Mouse (Mus musculus): ENCODE measurements at regions not wholly inside any gene's neighbourhood (a gene's known extent, or its start where the extent isn't known, plus 50 kb on each side); places are given as distances from the start of the nearest gene placed in this dataset.

GRCm38 (mm10) chr4:31760116-31760515, 203.8 kb upstream of the Map3k7 start:
- no peaks in the 10 kb centered on the region for H3K27me3 ChIP-seq (ENCODE audit: control insufficient read depth, insufficient read depth, low read length)
- no peak overlapping the region for H3K4me3 ChIP-seq (ENCODE audit: insufficient read depth in 1 of 2, low read depth in 2 of 2, low read length in 2 of 2)
- no peaks in the 10 kb centered on the region for H3K36me3 ChIP-seq (replicated peaks; ENCODE audit: control insufficient read depth, insufficient read depth, low read depth)
- no peak overlapping the region for H3K27ac ChIP-seq
- WGBS (ENCODE audit: insufficient replicate concordance), result 42% methylated on average over 4 of the region's 4 CpGs
- no peak overlapping the region for H3K4me2 ChIP-seq (ENCODE audit: low read depth)
- no peak for DNase-seq (ENCODE audit: low read depth in 3 of 3, low spot score in 3 of 3)
- no peaks in the 10 kb centered on the region for H3K4me1 ChIP-seq (replicated peaks; ENCODE audit: control insufficient read depth in 2 of 2, insufficient read depth in 2 of 2, low read length in 1 of 2)
- no peak for ATAC-seq (ENCODE audit: insufficient read depth)
- no peak overlapping the region for H3K9ac ChIP-seq (replicated peaks)
- no peak for TF ChIP-seq EP300 (IDR thresholded peaks at IDR 0.05; ENCODE audit: low read depth)
- TF ChIP-seq CTCF (IDR thresholded peaks at IDR 0.05; ENCODE audit: low read depth), result no peak
- H3K9me3 ChIP-seq (ENCODE audit: control insufficient read depth, low read length), result no peaks in the 10 kb centered on the region

- no peak overlapping the region for H3K9ac ChIP-seq (replicated peaks)
- 43% methylated on average over 7 of the region's 7 CpGs for WGBS (ENCODE audit: insufficient replicate concordance)
- no peak for TF ChIP-seq CTCF (IDR thresholded peaks at IDR 0.05; ENCODE audit: low read depth)
- no peak for TF ChIP-seq EP300 (IDR thresholded peaks at IDR 0.05; ENCODE audit: low read depth)
- no peaks in the 10 kb centered on the region for H3K36me3 ChIP-seq (replicated peaks; ENCODE audit: control insufficient read depth, insufficient read depth, low read depth)
- no peak overlapping the region for H3K4me3 ChIP-seq (ENCODE audit: insufficient read depth in 1 of 2, low read depth in 2 of 2, low read length in 2 of 2)
- no peak overlapping the region for H3K4me2 ChIP-seq (ENCODE audit: low read depth)
- H3K27ac ChIP-seq, result no peak overlapping the region
- no peaks in the 10 kb centered on the region for H3K27me3 ChIP-seq (ENCODE audit: control insufficient read depth, insufficient read depth, low read length)
- no peak for ATAC-seq (ENCODE audit: insufficient read depth)
- DNase-seq (ENCODE audit: low read depth in 3 of 3, low spot score in 3 of 3), result no peak
- no peaks in the 10 kb centered on the region for H3K4me1 ChIP-seq (replicated peaks; ENCODE audit: control insufficient read depth in 2 of 2, insufficient read depth in 2 of 2, low read length in 1 of 2)
- H3K9me3 ChIP-seq (ENCODE audit: control insufficient read depth, low read length), result no peaks in the 10 kb centered on the region
Measured at GRCm38 (mm10) chr4:31762199-31762598, 201.7 kb upstream of the Map3k7 start.

- Histone ChIP-seq H3K9me3 (ENCODE audit: control insufficient read depth, low read length) (no peaks in the 10 kb centered on the region), H3K4me1 (replicated peaks; ENCODE audit: control insufficient read depth in 2 of 2, insufficient read depth in 2 of 2, low read length in 1 of 2) (no peaks in the 10 kb centered on the region), H3K27me3 (ENCODE audit: control insufficient read depth, insufficient read depth, low read length) (no peaks in the 10 kb centered on the region), H3K9ac (replicated peaks) (no peak overlapping the region), H3K4me3 (ENCODE audit: insufficient read depth in 1 of 2, low read depth in 2 of 2, low read length in 2 of 2) (no peak overlapping the region), H3K36me3 (replicated peaks; ENCODE audit: control insufficient read depth, insufficient read depth, low read depth) (no peaks in the 10 kb centered on the region), H3K27ac (no peak overlapping the region), H3K4me2 (ENCODE audit: low read depth) (no peak overlapping the region)
- WGBS (ENCODE audit: insufficient replicate concordance), result 67% methylated on average over 6 of the region's 6 CpGs
- TF ChIP-seq EP300 (IDR thresholded peaks at IDR 0.05; ENCODE audit: low read depth) (no peak), CTCF (IDR thresholded peaks at IDR 0.05; ENCODE audit: low read depth) (no peak)
- no peak for ATAC-seq (ENCODE audit: insufficient read depth)
- DNase-seq (ENCODE audit: low read depth in 3 of 3, low spot score in 3 of 3), result no peak
Measured at GRCm38 (mm10) chr4:31768026-31768626, 195.8 kb upstream of the Map3k7 start.

- H3K4me2 ChIP-seq (ENCODE audit: low read depth), result no peak overlapping the region
- no peaks in the 10 kb centered on the region for H3K27me3 ChIP-seq (ENCODE audit: control insufficient read depth, insufficient read depth, low read length)
- TF ChIP-seq EP300 (IDR thresholded peaks at IDR 0.05; ENCODE audit: low read depth) (no peak), CTCF (IDR thresholded peaks at IDR 0.05; ENCODE audit: low read depth) (no peak)
- no peak overlapping the region for H3K27ac ChIP-seq
- no peak for DNase-seq (ENCODE audit: low read depth in 3 of 3, low spot score in 3 of 3)
- no peaks in the 10 kb centered on the region for H3K4me1 ChIP-seq (replicated peaks; ENCODE audit: control insufficient read depth in 2 of 2, insufficient read depth in 2 of 2, low read length in 1 of 2)
- no peak overlapping the region for H3K4me3 ChIP-seq (ENCODE audit: insufficient read depth in 1 of 2, low read depth in 2 of 2, low read length in 2 of 2)
- no peaks in the 10 kb centered on the region for H3K36me3 ChIP-seq (replicated peaks; ENCODE audit: control insufficient read depth, insufficient read depth, low read depth)
- no peak overlapping the region for H3K9ac ChIP-seq (replicated peaks)
- 52% methylated on average over 4 of the region's 4 CpGs for WGBS (ENCODE audit: insufficient replicate concordance)
- no peaks in the 10 kb centered on the region for H3K9me3 ChIP-seq (ENCODE audit: control insufficient read depth, low read length)
- ATAC-seq (ENCODE audit: insufficient read depth), result no peak
Measured at GRCm38 (mm10) chr4:31769325-31769724, 194.6 kb upstream of the Map3k7 start.

- TF ChIP-seq CTCF (IDR thresholded peaks at IDR 0.05; ENCODE audit: low read depth) (peak; percentile 9; the same call in 1 of the 2 replicates), EP300 (IDR thresholded peaks at IDR 0.05; ENCODE audit: low read depth) (no peak)
- Histone ChIP-seq H3K27me3 (ENCODE audit: control insufficient read depth, insufficient read depth, low read length) (no peaks in the 10 kb centered on the region), H3K9me3 (ENCODE audit: control insufficient read depth, low read length) (no peaks in the 10 kb centered on the region), H3K9ac (replicated peaks) (no peak overlapping the region), H3K27ac (no peak overlapping the region), H3K4me3 (ENCODE audit: insufficient read depth in 1 of 2, low read depth in 2 of 2, low read length in 2 of 2) (no peak overlapping the region), H3K4me2 (ENCODE audit: low read depth) (no peak overlapping the region), H3K4me1 (replicated peaks; ENCODE audit: control insufficient read depth in 2 of 2, insufficient read depth in 2 of 2, low read length in 1 of 2) (no peaks in the 10 kb centered on the region), H3K36me3 (replicated peaks; ENCODE audit: control insufficient read depth, insufficient read depth, low read depth) (no peaks in the 10 kb centered on the region)
- 56% methylated on average over 1 of the region's 1 CpGs for WGBS (ENCODE audit: insufficient replicate concordance)
- ATAC-seq (ENCODE audit: insufficient read depth), result no peak
- DNase-seq (ENCODE audit: low read depth in 3 of 3, low spot score in 3 of 3), result no peak
Measured at GRCm38 (mm10) chr4:31786284-31786683, 177.6 kb upstream of the Map3k7 start.
